Mouse (Mus musculus) frontal cortex, adult 2 months (tissue): ENCODE measurements around the gene Slc1a6. TPM values are rescaled to one million over a fixed set of nuclear protein-coding genes. Genes with fewer than 3 reads are reported as not detected.

ENCODE experiments used
- polyA plus RNA-seq: library from polyadenylated mRNA; depleted of rRNA; stranded (reverse); fragments of >200 nt; gene quantifications from 2 replicates; pipeline ENCODE4 v1.2.3, GENCODE M21; 2012; rRNA removed

Gene Slc1a6
- polyA plus RNA-seq, 1 experiment, result 10.4 TPM

Other genes with a start within 250 kb of the Slc1a6 start
- gene Ilvbl, start 206.2 kb upstream of the Slc1a6 start, polyA plus RNA-seq, result 41.4 and 44.3 TPM in 2 replicates
- gene Syde1, start 188.5 kb upstream of the Slc1a6 start, polyA plus RNA-seq, result 7.3 and 8.2 TPM in 2 replicates
- gene Olfr1357, start 162.4 kb upstream of the Slc1a6 start, polyA plus RNA-seq, result 0.08 and 0.11 TPM in 2 replicates
- gene Casp14, start 62.2 kb upstream of the Slc1a6 start, polyA plus RNA-seq, result not detected in 2 replicates
- 0.15 and 0.18 TPM in 2 replicates for gene Ccdc105, start 27.4 kb upstream of the Slc1a6 start, polyA plus RNA-seq
- gene Olfr1356, start 71.7 kb downstream of the Slc1a6 start, polyA plus RNA-seq, result not detected in 2 replicates
- not detected in 2 replicates for gene Olfr1355, start 95.0 kb downstream of the Slc1a6 start, polyA plus RNA-seq
- gene Olfr1354, start 132.7 kb downstream of the Slc1a6 start, polyA plus RNA-seq, result 0.02 TPM in 1 of 2 replicates, not detected in the other
- gene Olfr8, start 170.1 kb downstream of the Slc1a6 start, polyA plus RNA-seq, result not detected in 2 replicates
- gene Olfr1353, start 182.8 kb downstream of the Slc1a6 start, polyA plus RNA-seq, result 0.06 TPM in 1 of 2 replicates, not detected in the other
- 0.02 TPM in 1 of 2 replicates, not detected in the other for gene Olfr1352, start 200.6 kb downstream of the Slc1a6 start, polyA plus RNA-seq
- not detected in 2 replicates for gene Olfr1351, start 232.0 kb downstream of the Slc1a6 start, polyA plus RNA-seq
- gene Olfr57, start 248.2 kb downstream of the Slc1a6 start, polyA plus RNA-seq, result not detected in 2 replicates